Mouse (Mus musculus): ENCODE measurements around the gene Tctex1d1. TPM values are rescaled to one million over a fixed set of nuclear protein-coding genes. Genes with fewer than 3 reads are reported as not detected.

Gene Tctex1d1
- total and polyA plus RNA-seq, 3 experiments: not detected

DNA sequence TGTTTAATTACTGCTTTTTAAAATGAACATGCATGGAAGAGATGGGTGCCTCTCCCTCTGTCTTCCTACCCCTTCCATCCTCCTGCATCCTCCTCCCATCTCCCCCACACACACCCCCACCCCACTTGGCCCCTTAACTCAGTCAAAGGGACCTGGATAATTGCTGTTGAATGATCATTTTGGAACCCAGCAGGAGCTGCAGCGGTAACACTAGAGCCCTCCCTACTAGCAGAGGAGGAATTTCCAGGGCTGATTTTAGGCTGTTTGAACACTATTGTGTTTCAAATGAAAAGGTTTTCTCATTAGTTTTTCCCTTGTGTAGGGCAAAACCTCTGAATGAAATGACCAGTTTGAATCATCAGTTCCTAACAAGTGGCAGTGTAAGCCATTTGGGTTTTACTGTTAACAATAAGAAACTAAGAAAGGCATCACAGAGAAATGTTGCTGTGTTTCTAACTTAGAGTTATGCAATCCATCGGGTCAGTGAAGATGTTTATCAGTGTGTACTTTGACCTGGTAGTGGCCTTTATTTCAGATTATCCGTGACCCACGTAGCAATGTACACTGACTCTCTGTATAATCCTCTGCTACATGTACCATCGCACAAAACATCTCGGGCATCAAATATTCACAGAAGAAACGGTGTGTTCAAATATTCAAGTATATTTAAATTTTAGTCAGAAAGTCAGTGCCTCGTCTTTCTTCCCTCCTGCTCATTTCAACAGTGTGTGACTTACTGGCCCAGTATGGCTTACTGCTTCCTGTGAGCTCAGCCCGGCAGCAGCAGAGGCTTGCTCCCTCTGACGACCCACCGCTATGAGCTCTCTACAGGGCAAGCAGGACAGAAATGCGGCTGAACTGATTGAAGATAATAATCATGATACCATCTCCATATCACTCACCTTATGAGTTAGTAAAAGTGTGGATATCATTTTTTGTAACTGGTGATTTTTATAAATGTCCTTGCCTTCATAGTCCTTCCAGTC, 1.8 kb upstream of the Tctex1d1 start:
- Histone ChIP-seq H3K4me1 (ENCODE audit: control insufficient read depth in 1 of 2, insufficient read depth in 2 of 2, low read length in 2 of 2) (no peaks in the 10 kb centered on the region), H3K9ac (ENCODE audit: control insufficient read depth, low read depth, low read length, poor library complexity, severe bottlenecking) (no peak overlapping the region), H3K9me3 (replicated peaks; ENCODE audit: insufficient read depth, low read length) (no peaks in the 10 kb centered on the region), H3K27me3 (ENCODE audit: control insufficient read depth in 1 of 2, insufficient read depth in 2 of 2, low read length in 2 of 2) (no peaks in the 10 kb centered on the region; a peak in 1 of 4 replicates), H3K27ac (ENCODE audit: control insufficient read depth, low read depth, low read length) (no peak overlapping the region), H3K36me3 (ENCODE audit: control insufficient read depth in 1 of 2, insufficient read depth in 2 of 2, low read length in 2 of 2) (no peaks in the 10 kb centered on the region), H3K79me2 (ENCODE audit: control insufficient read depth, insufficient read depth, low read length, poor library complexity) (no peaks in the 10 kb centered on the region), H3K4me3 (ENCODE audit: control insufficient read depth in 1 of 2, insufficient read depth in 1 of 2, low read depth in 2 of 2, low read length in 2 of 2) (no peak overlapping the region)
- TF ChIP-seq ZKSCAN1 (IDR thresholded peaks at IDR 0.05; ENCODE audit: low read depth, low read length) (no peak), TAL1 (IDR thresholded peaks at IDR 0.05; ENCODE audit: low read length) (no peak), POLR2AphosphoS5 (IDR thresholded peaks at IDR 0.05; ENCODE audit: borderline replicate concordance, low read depth, low read length) (no peak), EP300 (IDR thresholded peaks at IDR 0.05; ENCODE audit: low read depth in 1 of 2, low read length in 2 of 2) (no peak), MEF2A (IDR thresholded peaks at IDR 0.05; ENCODE audit: extremely low read depth, insufficient replicate concordance, low read depth, low read length, poor library complexity, severe bottlenecking) (no peak), RCOR1 (IDR thresholded peaks at IDR 0.05; ENCODE audit: low read depth, low read length) (no peak), MAFK (IDR thresholded peaks at IDR 0.05; ENCODE audit: borderline replicate concordance, low read depth, low read length) (no peak)
- no peak for DNase-seq (ENCODE audit: low read depth, low spot score)

DNA sequence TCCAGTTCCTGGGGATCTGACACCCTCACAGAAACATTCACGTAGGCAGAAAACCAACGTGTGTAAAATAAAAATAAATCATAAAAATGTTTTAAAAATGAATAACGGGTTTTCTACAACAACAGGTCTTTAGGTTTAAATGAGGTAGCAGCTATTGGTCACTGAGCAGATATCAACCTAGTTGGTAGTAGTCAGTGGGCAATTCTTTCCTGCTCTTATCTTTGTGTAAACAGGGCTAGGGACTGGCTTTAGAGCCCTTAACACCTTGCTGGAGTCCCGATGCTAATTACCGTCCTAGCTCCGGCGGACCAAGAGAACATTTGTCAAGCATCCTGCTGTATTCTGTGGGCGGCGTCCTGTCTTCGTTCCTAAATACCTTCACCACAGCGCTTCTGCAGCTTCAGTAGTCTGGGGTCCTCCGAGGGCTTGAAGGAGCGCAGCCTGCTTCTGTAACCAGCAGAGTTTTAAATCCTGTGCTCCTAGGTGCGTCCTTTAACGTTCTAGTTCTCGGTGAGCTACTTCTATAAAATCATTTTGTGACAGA, 556 bp upstream of the Tctex1d1 start:
- H3K4me3 ChIP-seq (ENCODE audit: control insufficient read depth in 1 of 2, insufficient read depth in 1 of 2, low read depth in 2 of 2, low read length in 2 of 2): no peak overlapping the region
- no peak overlapping the region for H3K9ac ChIP-seq (ENCODE audit: control insufficient read depth, low read depth, low read length, poor library complexity, severe bottlenecking)
- no peaks in the 10 kb centered on the region for H3K9me3 ChIP-seq (replicated peaks; ENCODE audit: insufficient read depth, low read length)
- TF ChIP-seq SIN3A (IDR thresholded peaks at IDR 0.05; ENCODE audit: low read length) (no peak), E2F4 (IDR thresholded peaks at IDR 0.05; ENCODE audit: borderline replicate concordance, low read depth, low read length) (no peak), UBTF (IDR thresholded peaks at IDR 0.05; ENCODE audit: borderline replicate concordance, insufficient read depth, low read depth, low read length) (no peak), MAZ (IDR thresholded peaks at IDR 0.05; ENCODE audit: low read depth, low read length) (no peak), KAT2A (conservative IDR thresholded peaks at IDR 0.05; ENCODE audit: low read depth, low read length) (no peak), MYB (IDR thresholded peaks at IDR 0.05; ENCODE audit: low read depth, low read length) (no peak), TAL1 (IDR thresholded peaks at IDR 0.05; ENCODE audit: low read length) (no peak), BHLHE40 (IDR thresholded peaks at IDR 0.05; ENCODE audit: borderline replicate concordance, low read depth, low read length) (no peak), NELFE (IDR thresholded peaks at IDR 0.05; ENCODE audit: low read depth, low read length) (no peak), POLR2AphosphoS5 (IDR thresholded peaks at IDR 0.05; ENCODE audit: borderline replicate concordance, low read depth, low read length) (no peak), USF1 (IDR thresholded peaks at IDR 0.05; ENCODE audit: low read depth, low read length) (no peak), MEF2A (IDR thresholded peaks at IDR 0.05; ENCODE audit: extremely low read depth, insufficient replicate concordance, low read depth, low read length, poor library complexity, severe bottlenecking) (no peak), CHD1 (IDR thresholded peaks at IDR 0.05; ENCODE audit: low read depth, low read length) (no peak), HCFC1 (IDR thresholded peaks at IDR 0.05; ENCODE audit: low read depth, low read length) (no peak), ETS1 (IDR thresholded peaks at IDR 0.05; ENCODE audit: low read depth, low read length) (no peak), CHD2 (IDR thresholded peaks at IDR 0.05; ENCODE audit: low read length) (no peak), MAFK (IDR thresholded peaks at IDR 0.05; ENCODE audit: borderline replicate concordance, low read depth, low read length) (no peak)
- DNase-seq (ENCODE audit: low read depth, low spot score): no peak
- H3K27ac ChIP-seq (ENCODE audit: control insufficient read depth, low read depth, low read length): no peak overlapping the region
- H3K27me3 ChIP-seq (ENCODE audit: control insufficient read depth in 1 of 2, insufficient read depth in 2 of 2, low read length in 2 of 2): no peaks in the 10 kb centered on the region; a peak in 1 of 4 replicates
- H3K36me3 ChIP-seq (ENCODE audit: control insufficient read depth in 1 of 2, insufficient read depth in 2 of 2, low read length in 2 of 2): no peaks in the 10 kb centered on the region
- H3K79me2 ChIP-seq (ENCODE audit: control insufficient read depth, insufficient read depth, low read length, poor library complexity): no peaks in the 10 kb centered on the region
- no peaks in the 10 kb centered on the region for H3K4me1 ChIP-seq (ENCODE audit: control insufficient read depth in 1 of 2, insufficient read depth in 2 of 2, low read length in 2 of 2)
